Comparison of ENCODE assay signal across 9 mouse cellular contexts in genomic region chr9:32607218-32607617, GRCm38 (mm10). TPM values are rescaled to one million over a fixed set of nuclear protein-coding genes. Genes with fewer than 3 reads are reported as not detected.
DNase-seq lines count a peak whose midpoint lies in the region; ATAC-seq and TF ChIP-seq lines count a peak whose summit lies in the region.
"Had no signal": no experiment of that assay in that cellular context is flagged by ENCODE, and none has a peak within 500 bp of the region (broad histone marks: within the 10 kb centered on the region; RNA-seq: fewer than 3 reads in every experiment).

No protein-coding gene starts in this region.

- H3K4me1 ChIP-seq in kidney, embryonic 15.5 days, result peaks cover 43% of the 10 kb centered on the region
- H3K4me1 ChIP-seq in MEL (ENCODE audit: control insufficient read depth in 1 of 2, insufficient read depth in 2 of 2, low read length in 2 of 2), result peaks cover 14 to 31% of the 10 kb centered on the region in 2 experiments
- peaks cover 73% of the 10 kb centered on the region for H3K4me1 ChIP-seq in liver, embryonic 15.5 days (replicated peaks)
- H3K4me1 ChIP-seq: forebrain, embryonic 13.5 days had no signal

- DNase-seq in kidney, adult 18-20 months, result no peak
- peak; percentile 84 for DNase-seq in MEL (ENCODE audit: low read depth, low spot score)
- peak; percentile 52 for DNase-seq in embryo, embryonic 11 days
- DNase-seq in layer of hippocampus, adult 9-11 months, result no peak
- no peak for DNase-seq in layer of hippocampus, postnatal 14 days (ENCODE audit: low spot score in 2 of 2)

- no peaks in the 10 kb centered on the region for H3K27me3 ChIP-seq in kidney, embryonic 15.5 days
- H3K27me3 ChIP-seq in MEL (ENCODE audit: control insufficient read depth in 1 of 2, insufficient read depth in 2 of 2, low read length in 2 of 2), result no peaks in the 10 kb centered on the region
- H3K27me3 ChIP-seq in liver, embryonic 15.5 days, result peaks cover 9% of the 10 kb centered on the region; the same call in 1 of the 2 replicates

- TF ChIP-seq RAD21 in MEL (IDR thresholded peaks at IDR 0.05; ENCODE audit: low read depth, low read length), result no peak

- peak; percentile 41 for ATAC-seq in kidney, embryonic 15.5 days (replicated peaks; ENCODE audit: low FRiP score)
- peak; percentile 97 for ATAC-seq in liver, embryonic 15.5 days (ENCODE audit: insufficient read depth)
- ATAC-seq in activated CD4-positive, CD25-positive, alpha-beta regulatory T cell, adult 4 months, result no peak
- ATAC-seq: forebrain, embryonic 13.5 days had no signal

- 28% methylated on average over 7 of the region's 7 CpGs for WGBS in kidney, embryonic 15.5 days
- WGBS in liver, embryonic 15.5 days (ENCODE audit: insufficient replicate concordance), result 10% methylated on average over 7 of the region's 7 CpGs

- TF ChIP-seq EP300 in MEL (IDR thresholded peaks at IDR 0.05; ENCODE audit: low read depth in 1 of 2, low read length in 2 of 2), result peak; percentile 75 to 85

- H3K36me3 ChIP-seq in kidney, embryonic 15.5 days, result no peaks in the 10 kb centered on the region
- H3K36me3 ChIP-seq in MEL (ENCODE audit: control insufficient read depth in 1 of 2, insufficient read depth in 2 of 2, low read length in 2 of 2), result peaks cover 0 to 24% of the 10 kb centered on the region in 2 experiments; a peak in 2 of 4 replicates
- H3K36me3 ChIP-seq in liver, embryonic 15.5 days (replicated peaks), result no peaks in the 10 kb centered on the region

- peak; percentile 14 to 42; a peak in 1 of 4 replicates for TF ChIP-seq POLR2A in MEL (IDR thresholded peaks at IDR 0.05; ENCODE audit: control insufficient read depth in 1 of 2, insufficient read depth in 1 of 2, low read depth in 1 of 2, low read length in 2 of 2, poor library complexity in 1 of 2)

- peak overlapping the region; percentile 37; the same call in 1 of the 2 replicates for H3K27ac ChIP-seq in kidney, embryonic 15.5 days
- peak overlapping the region; percentile 58 for H3K27ac ChIP-seq in MEL (ENCODE audit: control insufficient read depth, low read depth, low read length)
- H3K27ac ChIP-seq in liver, embryonic 15.5 days (replicated peaks), result peak overlapping the region; percentile 88
- H3K27ac ChIP-seq: forebrain, embryonic 13.5 days had no signal

- H3K4me2 ChIP-seq in kidney, embryonic 15.5 days, result no peak overlapping the region
- H3K4me2 ChIP-seq in liver, embryonic 15.5 days, result peak overlapping the region; percentile 67
- H3K4me2 ChIP-seq: forebrain, embryonic 13.5 days had no signal

- TF ChIP-seq CTCF in MEL (IDR thresholded peaks at IDR 0.05 in 2 of 3, conservative IDR thresholded peaks at IDR 0.05 in 1 of 3; ENCODE audit: control insufficient read depth in 1 of 3, insufficient read depth in 1 of 3, low read depth in 2 of 3, low read length in 3 of 3, poor library complexity in 1 of 3, severe bottlenecking in 1 of 3), result no peak

- H3K79me2 ChIP-seq in MEL (ENCODE audit: control insufficient read depth, insufficient read depth, low read length, poor library complexity), result no peaks in the 10 kb centered on the region

- H3K4me3 ChIP-seq in kidney, embryonic 15.5 days (replicated peaks), result no peak overlapping the region
- H3K4me3 ChIP-seq in MEL (ENCODE audit: control insufficient read depth in 1 of 2, insufficient read depth in 1 of 2, low read depth in 2 of 2, low read length in 2 of 2), result peak overlapping the region; percentile 15 to 24; a peak in 3 of 4 replicates
- H3K4me3 ChIP-seq in liver, embryonic 15.5 days (replicated peaks), result peak overlapping the region; percentile 35
- H3K4me3 ChIP-seq: forebrain, embryonic 13.5 days had no signal

- no peaks in the 10 kb centered on the region for H3K9me3 ChIP-seq in kidney, embryonic 15.5 days (replicated peaks)
- H3K9me3 ChIP-seq in MEL (replicated peaks; ENCODE audit: insufficient read depth, low read length), result no peaks in the 10 kb centered on the region
- no peaks in the 10 kb centered on the region for H3K9me3 ChIP-seq in liver, embryonic 15.5 days (replicated peaks)
- H3K9me3 ChIP-seq: forebrain, embryonic 13.5 days had no signal

- no peak overlapping the region for H3K9ac ChIP-seq in kidney, embryonic 15.5 days
- H3K9ac ChIP-seq in MEL (ENCODE audit: control insufficient read depth, low read depth, low read length, poor library complexity, severe bottlenecking), result peak overlapping the region; percentile 45
- H3K9ac ChIP-seq in liver, embryonic 15.5 days, result peak overlapping the region; percentile 45
- H3K9ac ChIP-seq: forebrain, embryonic 13.5 days had no signal

TF ChIP-seq in MEL, 35 proteins besides CTCF, POLR2A, EP300 and RAD21:
- no peak for TF ChIP-seq UBTF (IDR thresholded peaks at IDR 0.05; ENCODE audit: borderline replicate concordance, insufficient read depth, low read depth, low read length)
- TF ChIP-seq TAL1 (IDR thresholded peaks at IDR 0.05; ENCODE audit: low read length), result peak; percentile 81
- no peak for TF ChIP-seq GABPA (IDR thresholded peaks at IDR 0.05; ENCODE audit: low read depth, low read length)
- no peak for TF ChIP-seq HCFC1 (IDR thresholded peaks at IDR 0.05; ENCODE audit: low read depth, low read length)
- no peak for TF ChIP-seq NRF1 (IDR thresholded peaks at IDR 0.05; ENCODE audit: insufficient read depth, low read depth, low read length, poor library complexity, severe bottlenecking)
- no peak for TF ChIP-seq ZKSCAN1 (IDR thresholded peaks at IDR 0.05; ENCODE audit: low read depth, low read length)
- TF ChIP-seq MYB (IDR thresholded peaks at IDR 0.05; ENCODE audit: low read depth, low read length), result no peak
- TF ChIP-seq MAX (IDR thresholded peaks at IDR 0.05; ENCODE audit: low read length), result no peak
- peak; percentile 77 for TF ChIP-seq GATA1 (IDR thresholded peaks at IDR 0.05; ENCODE audit: low read depth, low read length)
- TF ChIP-seq POLR2AphosphoS5 (IDR thresholded peaks at IDR 0.05; ENCODE audit: borderline replicate concordance, low read depth, low read length), result no peak
- TF ChIP-seq BHLHE40 (IDR thresholded peaks at IDR 0.05; ENCODE audit: borderline replicate concordance, low read depth, low read length), result no peak
- TF ChIP-seq RCOR1 (IDR thresholded peaks at IDR 0.05; ENCODE audit: low read depth, low read length), result peak; percentile 57
- no peak for TF ChIP-seq ZMIZ1 (IDR thresholded peaks at IDR 0.05; ENCODE audit: low read depth, low read length)
- TF ChIP-seq MAFK (IDR thresholded peaks at IDR 0.05; ENCODE audit: borderline replicate concordance, low read depth, low read length), result no peak
- no peak for TF ChIP-seq SMC3 (IDR thresholded peaks at IDR 0.05; ENCODE audit: low read depth, low read length)
- no peak for TF ChIP-seq MYC (IDR thresholded peaks at IDR 0.05; ENCODE audit: low read depth, low read length)
- TF ChIP-seq TBP (IDR thresholded peaks at IDR 0.05; ENCODE audit: low read depth, low read length), result 0 out of 2 replicates have a peak, but pooled peaks have one; percentile 63
- TF ChIP-seq ZNF384 (IDR thresholded peaks at IDR 0.05; ENCODE audit: low read depth, low read length), result no peak
- TF ChIP-seq USF1 (IDR thresholded peaks at IDR 0.05; ENCODE audit: low read depth, low read length), result no peak
- TF ChIP-seq USF2 (IDR thresholded peaks at IDR 0.05; ENCODE audit: borderline replicate concordance in 1 of 2, insufficient read depth in 1 of 2, low read depth in 1 of 2, low read length in 2 of 2), result no peak
- no peak for TF ChIP-seq JUND (IDR thresholded peaks at IDR 0.05; ENCODE audit: low read depth, low read length)
- TF ChIP-seq KAT2A (conservative IDR thresholded peaks at IDR 0.05; ENCODE audit: low read depth, low read length), result no peak
- no peak for TF ChIP-seq NELFE (IDR thresholded peaks at IDR 0.05; ENCODE audit: low read depth, low read length)
- TF ChIP-seq MAZ (IDR thresholded peaks at IDR 0.05; ENCODE audit: low read depth, low read length), result no peak
- no peak for TF ChIP-seq ZC3H11A (IDR thresholded peaks at IDR 0.05; ENCODE audit: low read depth, low read length)
- TF ChIP-seq ELF1 (IDR thresholded peaks at IDR 0.05; ENCODE audit: low read depth, low read length), result no peak
- no peak for TF ChIP-seq MEF2A (IDR thresholded peaks at IDR 0.05; ENCODE audit: extremely low read depth, insufficient replicate concordance, low read depth, low read length, poor library complexity, severe bottlenecking)
- TF ChIP-seq ETS1 (IDR thresholded peaks at IDR 0.05; ENCODE audit: low read depth, low read length), result peak; percentile 55; the same call in 1 of the 2 replicates
- peak; percentile 90 for TF ChIP-seq TCF12 (IDR thresholded peaks at IDR 0.05; ENCODE audit: low read depth, low read length)

RNA-seq across cellular contexts. Expression of gene Ets1, which starts 28.8 kb away (rescaled TPM):
- polyA plus RNA-seq in kidney, embryonic 15.5 days (2015; fragmentation: Nextera tagmentation; extraction: Ambion mirVana), result 66.0 and 68.4 TPM in 2 replicates
- total RNA-seq in MEL (2012; rRNA removed), result 0.19 and 0.59 TPM in 2 replicates
- polyA plus RNA-seq in MEL (2012; ENCODE audit: insufficient read depth in 1 of 2, insufficient read length in 2 of 2, low read depth in 1 of 2, low replicate concordance in 2 of 2, missing spikeins in 1 of 2), result under 1 TPM in 1 of 2 experiments, not detected in 1; 0.10 TPM
- polyA plus RNA-seq in liver, embryonic 15.5 days (2015; fragmentation: Nextera tagmentation; extraction: Ambion mirVana), result 13.6 and 15.4 TPM in 2 replicates
- polyA plus RNA-seq in activated CD4-positive, CD25-positive, alpha-beta regulatory T cell, adult 4 months (2017; shearing (Covaris generic)), result 100 to 1,000 TPM; 724 to 833 TPM
- total RNA-seq in layer of hippocampus, postnatal 14 days (2021), result 10 to 100 TPM; 16.4 to 19.0 TPM

Comparison
In these comparisons a context has a peak if more than half of its experiments do, and no peak if none do; other contexts are left out.
1. H3K27ac ChIP-seq: peak in every context shown above with its lines; median percentile 88 in liver, embryonic 15.5 days; 58 in MEL; 37 in kidney, embryonic 15.5 days.
2. DNase-seq: peak in MEL (single experiment) and embryo, embryonic 11 days (single experiment); none in kidney, adult 18-20 months (single experiment), layer of hippocampus, adult 9-11 months (single experiment) and layer of hippocampus, postnatal 14 days (0 of 2).
3. RNA of gene Ets1, which starts 28.8 kb away (polyA plus RNA-seq): 724 to 833 TPM in activated CD4-positive, CD25-positive, alpha-beta regulatory T cell, adult 4 months, 66.0 to 68.4 TPM in kidney, embryonic 15.5 days and 13.6 to 15.4 TPM in liver, embryonic 15.5 days; 0.10 TPM in MEL; every median in the first group is over 10 times any median in the second.